Comparison of ENCODE assay signal across 11 mouse cellular contexts in genomic region chr11:96762742-96763470, GRCm38 (mm10). TPM values are rescaled to one million over a fixed set of nuclear protein-coding genes. Genes with fewer than 3 reads are reported as not detected.
DNase-seq lines count a peak whose midpoint lies in the region; TF ChIP-seq lines count a peak whose summit lies in the region.
"Had no signal": no experiment of that assay in that cellular context is flagged by ENCODE, and none has a peak within 500 bp of the region (broad histone marks: within the 10 kb centered on the region; RNA-seq: fewer than 3 reads in every experiment).

No protein-coding gene starts in this region.

- H3K27ac ChIP-seq in layer of hippocampus, adult 2 months, result peak overlapping the region; percentile 72; the same call in 1 of the 2 replicates
- H3K27ac ChIP-seq: heart, embryonic 13.5 days; left cerebral cortex, adult 2 months had no signal

- DNase-seq in layer of hippocampus, adult 2 months (ENCODE audit: low spot score in 2 of 2), result no peak
- DNase-seq in layer of hippocampus, adult 9-10 months (ENCODE audit: low spot score), result no peak
- DNase-seq in cerebellum, adult 11 months, result peak; percentile 83
- peak; percentile 66 for DNase-seq in gastrocnemius, adult 18-20 months (ENCODE audit: low spot score)
- DNase-seq in lung, postnatal 36 days, result peak; percentile 55
- DNase-seq in retina, embryonic 14.5 days (ENCODE audit: low spot score), result no peak
- no peak for DNase-seq in ovary, postnatal 14 days (ENCODE audit: low spot score)
- DNase-seq: embryo, embryonic 11 days; thymus, postnatal 4 days had no signal

- TF ChIP-seq CTCF in layer of hippocampus, adult 2 months (conservative IDR thresholded peaks at IDR 0.05), result no peak

- H3K4me3 ChIP-seq in layer of hippocampus, adult 2 months, result no peak overlapping the region
- H3K4me3 ChIP-seq: heart, embryonic 13.5 days; left cerebral cortex, adult 2 months had no signal

RNA-seq across cellular contexts. Expression of gene Snx11, which starts 14.5 kb away (rescaled TPM):
- 10 to 100 TPM; 52.5 to 56.7 TPM for total RNA-seq in layer of hippocampus, adult 2 months (2021)
- total RNA-seq in gastrocnemius, adult 18-20 months (2021), result 10 to 100 TPM in 1 of 2 experiments, 1 to 10 TPM in 1; 9.6 to 10.3 TPM

RNA-seq across cellular contexts. Expression of gene Cbx1, which starts 26.0 kb away (rescaled TPM):
- 10 to 100 TPM; 44.6 to 47.4 TPM for total RNA-seq in layer of hippocampus, adult 2 months (2021)
- total RNA-seq in gastrocnemius, adult 18-20 months (2021), result 10 to 100 TPM; 34.2 to 36.1 TPM

Comparison
In these comparisons a context has a peak if more than half of its experiments do, and no peak if none do; other contexts are left out.
1. DNase-seq: peak in cerebellum, adult 11 months (single experiment), gastrocnemius, adult 18-20 months (single experiment) and lung, postnatal 36 days (single experiment); none in layer of hippocampus, adult 2 months (0 of 2), layer of hippocampus, adult 9-10 months (single experiment), retina, embryonic 14.5 days (single experiment) and ovary, postnatal 14 days (single experiment).
2. RNA of gene Snx11, which starts 14.5 kb away (total RNA-seq): 52.5 to 56.7 TPM in layer of hippocampus, adult 2 months; 9.6 to 10.3 TPM in gastrocnemius, adult 18-20 months; every median in the first group is over 4 times any median in the second.